Mouse (Mus musculus) stomach, embryonic 14.5 days (tissue): ENCODE measurements around the gene Pdxdc1. TPM values are rescaled to one million over a fixed set of nuclear protein-coding genes. Genes with fewer than 3 reads are reported as not detected.

Experiments used
- ATAC-seq: fragments of 200-750 bp; cut with Nextera tagmentation; 2 replicates; pipeline ENCODE4 v1.8.0; 2017; ENCODE audit warnings: low read depth, moderate TSS enrichment; ENCODE audit not compliant: insufficient number of reproducible peaks, insufficient read depth, low FRiP score
- H3K27ac ChIP-seq: fragments of 300-500 bp; sonication (generic); 2 replicates; pipeline ENCODE4 v1.5.1; 2014; ENCODE audit warnings: mild to moderate bottlenecking, low read length, moderate library complexity, mixed read lengths
- H3K27me3 ChIP-seq: fragments of 300-500 bp; sonication (generic); 2 replicates; pipeline ENCODE4 v1.6.1; 2014; ENCODE audit warnings: low read length, control low read depth, mixed read lengths; ENCODE audit not compliant: control insufficient read depth, insufficient read depth
- H3K36me3 ChIP-seq: fragments of 300-500 bp; sonication (generic); 2 replicates; pipeline ENCODE4 v1.6.1; 2014; ENCODE audit warnings: mild to moderate bottlenecking, control low read depth, low read length, moderate library complexity, mixed read lengths; ENCODE audit not compliant: control insufficient read depth, insufficient read depth
- H3K4me1 ChIP-seq: fragments of 300-500 bp; sonication (generic); 2 replicates; pipeline ENCODE4 v1.6.1; 2014; ENCODE audit warnings: low read length, control low read depth, mixed read lengths; ENCODE audit not compliant: control insufficient read depth, insufficient read depth
- H3K4me2 ChIP-seq: fragments of 300-500 bp; sonication (generic); replicated peaks from 2 replicates; pipeline ENCODE4 v1.6.1; 2014; ENCODE audit warnings: low read depth, low read length, control low read depth
- H3K4me3 ChIP-seq: fragments of 300-500 bp; sonication (generic); 2 replicates; pipeline ENCODE4 v1.5.1; 2014; ENCODE audit warnings: low read depth, low read length, control low read depth
- H3K9ac ChIP-seq: fragments of 300-500 bp; sonication (generic); replicated peaks from 2 replicates; pipeline ENCODE4 v1.6.1; 2014; ENCODE audit warnings: low read depth, mild to moderate bottlenecking, control low read depth, low read length, moderate library complexity, mixed read lengths
- H3K9me3 ChIP-seq: fragments of 300-500 bp; sonication (generic); 2 replicates; pipeline ENCODE4 v1.6.1; 2016; ENCODE audit warnings: low read depth, low read length, control low read depth; ENCODE audit not compliant: control insufficient read depth
- WGBS: fragments of 180-500 bp; shearing (Covaris S2); extraction: QIAGEN DNeasy Blood & Tissue Kit; methylation state at CpG from one replicate; pipeline ENCODE4 v1.1.7; 2014; 5-methylcytosine and 5-hydroxymethylcytosine counted together
- polyA plus RNA-seq: library from polyadenylated mRNA; unstranded; fragments of >200 nt; fragmentation: Nextera tagmentation; extraction: Ambion mirVana; gene quantifications from 2 replicates; pipeline ENCODE4 v1.2.1, GENCODE M21; 2014

Gene Pdxdc1
- polyA plus RNA-seq, 1 experiment from 2014 or later: 103 TPM

DNA sequence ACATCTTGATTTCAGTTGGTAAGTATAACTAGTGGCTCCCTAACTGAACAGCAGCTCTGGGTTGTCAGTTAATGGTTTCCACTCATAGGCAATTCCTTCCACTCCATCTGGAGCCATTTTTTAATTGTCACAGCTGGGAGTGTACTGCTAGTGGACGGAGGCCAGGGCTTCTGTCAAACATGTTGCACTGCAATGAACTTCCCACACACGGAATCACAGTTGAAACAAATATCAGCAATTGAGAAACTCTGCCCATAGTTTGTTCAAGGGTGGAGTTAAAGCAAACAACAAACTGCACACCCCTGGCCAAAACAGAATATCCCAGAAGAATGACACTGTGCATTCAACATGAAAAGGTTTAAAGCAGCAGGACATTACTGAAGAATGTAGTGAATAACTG is 4.0 kb downstream of the Pdxdc1 start:
- no peaks in the 10 kb centered on the region for H3K36me3 ChIP-seq
- H3K4me1 ChIP-seq: peaks cover 10% of the 10 kb centered on the region
- H3K9ac ChIP-seq: no peak overlapping the region
- H3K27me3 ChIP-seq: no peaks in the 10 kb centered on the region
- no peak overlapping the region for H3K4me3 ChIP-seq
- 50% methylated on average over 2 of the region's 2 CpGs for WGBS
- H3K27ac ChIP-seq: no peak overlapping the region
- H3K9me3 ChIP-seq: no peaks in the 10 kb centered on the region
- ATAC-seq: no peak
- H3K4me2 ChIP-seq: no peak overlapping the region

DNA sequence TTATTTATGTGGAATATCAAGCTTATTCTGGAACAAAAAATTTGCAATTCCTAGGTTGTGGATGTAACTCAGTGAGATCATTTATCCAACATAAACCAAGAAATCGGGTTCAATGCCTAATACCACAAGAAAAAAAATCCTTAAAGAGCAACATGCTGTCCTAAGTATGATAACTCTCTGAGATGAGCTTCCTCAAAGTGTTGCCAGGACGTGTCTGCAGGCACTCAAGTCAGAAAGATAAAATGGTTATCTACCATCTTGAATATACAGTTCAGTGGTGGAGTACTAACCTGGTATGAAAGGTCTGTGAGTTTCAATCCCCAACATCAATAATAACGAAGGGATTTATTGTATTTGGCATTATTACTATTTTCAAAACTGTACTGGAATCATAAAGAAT is 6.6 kb downstream of the Pdxdc1 start:
- Histone ChIP-seq H3K4me2 (no peak overlapping the region), H3K27me3 (no peaks in the 10 kb centered on the region), H3K4me3 (no peak overlapping the region), H3K9me3 (no peaks in the 10 kb centered on the region), H3K27ac (no peak overlapping the region), H3K36me3 (no peaks in the 10 kb centered on the region), H3K9ac (no peak overlapping the region), H3K4me1 (peaks cover 2% of the 10 kb centered on the region; the same call in 1 of the 2 replicates)
- WGBS: 86% methylated on average over 3 of the region's 3 CpGs
- no peak for ATAC-seq

DNA sequence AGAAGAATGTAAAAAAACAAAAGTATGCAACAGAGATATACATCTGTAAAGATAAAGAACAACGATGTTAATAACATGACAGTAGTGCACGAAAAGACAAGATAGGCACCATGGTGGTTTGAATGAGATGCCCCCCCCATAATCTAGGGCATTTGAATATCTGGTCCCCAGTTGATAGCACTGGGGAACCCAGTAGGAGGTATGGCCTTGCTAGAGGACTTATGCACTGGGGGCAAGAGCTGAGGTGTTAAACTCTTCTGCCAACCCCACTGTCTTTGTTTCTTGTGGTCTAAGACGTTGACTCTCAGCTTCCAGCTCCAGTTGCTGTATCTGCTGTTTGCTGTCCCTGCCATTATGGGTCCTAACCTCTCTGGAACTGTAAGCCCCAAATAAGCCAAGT is 7.2 kb downstream of the Pdxdc1 start:
- no peak overlapping the region for H3K9ac ChIP-seq
- H3K27me3 ChIP-seq: no peaks in the 10 kb centered on the region
- H3K36me3 ChIP-seq: no peaks in the 10 kb centered on the region
- WGBS: 84% methylated on average over 3 of the region's 3 CpGs
- no peak overlapping the region for H3K27ac ChIP-seq
- H3K9me3 ChIP-seq: no peaks in the 10 kb centered on the region
- H3K4me1 ChIP-seq: no peaks in the 10 kb centered on the region
- no peak for ATAC-seq
- H3K4me3 ChIP-seq: no peak overlapping the region
- no peak overlapping the region for H3K4me2 ChIP-seq

GRCm38 (mm10) chr16:13894097-13894496 is 8.8 kb downstream of the Pdxdc1 start:
- H3K27me3 ChIP-seq: no peaks in the 10 kb centered on the region
- no peaks in the 10 kb centered on the region for H3K9me3 ChIP-seq
- H3K4me1 ChIP-seq: no peaks in the 10 kb centered on the region
- H3K4me3 ChIP-seq: no peak overlapping the region
- no peak overlapping the region for H3K4me2 ChIP-seq
- no peak overlapping the region for H3K9ac ChIP-seq
- no peak for ATAC-seq
- H3K36me3 ChIP-seq: no peaks in the 10 kb centered on the region
- 57% methylated on average over 2 of the region's 2 CpGs for WGBS
- H3K27ac ChIP-seq: no peak overlapping the region

DNA sequence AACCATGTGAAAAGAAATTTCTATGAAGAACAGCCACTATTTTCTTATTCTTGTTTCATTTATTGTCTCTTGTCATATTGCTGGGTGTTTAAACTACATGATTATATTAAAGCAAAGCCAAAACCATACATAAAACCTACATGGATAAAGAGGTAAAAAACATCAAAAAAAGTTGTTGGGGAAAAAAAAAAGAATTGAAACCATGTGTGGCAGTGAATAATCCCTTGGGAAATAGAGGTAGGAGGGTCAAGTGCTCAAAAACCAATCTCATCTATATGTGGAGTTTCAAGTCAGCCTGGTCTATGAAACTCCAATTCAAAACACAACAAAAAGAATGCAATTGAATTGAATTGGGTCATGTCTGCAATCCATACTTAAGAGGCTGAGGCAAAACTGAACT is 10.1 kb downstream of the Pdxdc1 start:
- ATAC-seq: no peak
- H3K9me3 ChIP-seq: no peaks in the 10 kb centered on the region
- H3K27ac ChIP-seq: no peak overlapping the region
- no peak overlapping the region for H3K9ac ChIP-seq
- H3K27me3 ChIP-seq: no peaks in the 10 kb centered on the region
- no peak overlapping the region for H3K4me3 ChIP-seq
- H3K36me3 ChIP-seq: no peaks in the 10 kb centered on the region
- no peak overlapping the region for H3K4me2 ChIP-seq
- H3K4me1 ChIP-seq: no peaks in the 10 kb centered on the region

- H3K9me3 ChIP-seq: no peaks in the 10 kb centered on the region
- no peak for ATAC-seq
- no peaks in the 10 kb centered on the region for H3K36me3 ChIP-seq
- H3K4me3 ChIP-seq: no peak overlapping the region
- 86% methylated on average over 2 of the region's 2 CpGs for WGBS
- H3K9ac ChIP-seq: no peak overlapping the region
- H3K27ac ChIP-seq: no peak overlapping the region
- no peak overlapping the region for H3K4me2 ChIP-seq
- no peaks in the 10 kb centered on the region for H3K27me3 ChIP-seq
- H3K4me1 ChIP-seq: no peaks in the 10 kb centered on the region
Measured at GRCm38 (mm10) chr16:13890449-13890848, 12.5 kb downstream of the Pdxdc1 start.

DNA sequence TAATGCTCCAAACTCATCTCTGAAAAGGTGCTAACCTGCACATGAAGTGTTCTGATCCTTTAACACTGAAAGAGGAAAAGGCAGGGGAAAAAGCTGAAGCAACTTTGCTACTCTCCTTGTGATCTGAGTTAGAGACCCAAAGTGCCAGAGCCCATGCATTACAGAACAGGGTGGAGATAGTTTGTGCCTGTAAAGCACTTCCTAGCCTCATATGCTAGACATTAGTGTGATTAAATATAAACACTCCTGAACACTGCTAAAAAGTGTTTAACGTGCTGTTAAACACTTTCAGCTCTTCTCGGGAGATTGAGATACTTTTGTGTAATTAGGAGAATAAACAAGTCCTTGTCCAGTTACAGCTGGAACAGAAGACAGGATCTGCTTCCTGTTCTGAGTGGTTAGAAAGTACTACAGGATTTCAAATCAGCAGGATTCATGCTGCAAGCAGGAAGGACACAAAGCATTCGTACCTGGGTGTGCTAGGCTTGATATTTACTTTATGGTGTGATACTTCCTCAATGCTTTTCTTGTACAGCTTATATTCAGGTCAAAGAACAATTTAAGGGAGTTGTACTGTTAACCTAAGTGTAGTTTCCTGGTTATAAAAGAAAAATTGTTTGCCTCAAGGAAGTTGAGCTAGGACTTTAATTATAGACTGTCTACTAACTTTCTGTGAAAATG is 19.7 kb downstream of the Pdxdc1 start:
- ATAC-seq: 0 out of 2 replicates have a peak, but pooled peaks have one; percentile 37
- Histone ChIP-seq H3K36me3 (peaks cover 16% of the 10 kb centered on the region; the same call in 1 of the 2 replicates), H3K27ac (peak overlapping the region; percentile 69; the same call in 1 of the 2 replicates), H3K9ac (no peak overlapping the region), H3K27me3 (no peaks in the 10 kb centered on the region), H3K4me1 (peaks cover 10% of the 10 kb centered on the region; the same call in 1 of the 2 replicates), H3K4me3 (no peak overlapping the region), H3K4me2 (no peak overlapping the region), H3K9me3 (no peaks in the 10 kb centered on the region)
- 7% methylated on average over 3 of the region's 3 CpGs for WGBS

GRCm38 (mm10) chr16:13875483-13875882 is 27.4 kb downstream of the Pdxdc1 start:
- no peak for ATAC-seq
- Histone ChIP-seq H3K27me3 (no peaks in the 10 kb centered on the region), H3K36me3 (peaks cover 33% of the 10 kb centered on the region), H3K9ac (no peak overlapping the region), H3K27ac (no peak overlapping the region), H3K4me3 (no peak overlapping the region), H3K4me1 (no peaks in the 10 kb centered on the region), H3K4me2 (no peak overlapping the region), H3K9me3 (no peaks in the 10 kb centered on the region)
- WGBS: 93% methylated on average over 4 of the region's 4 CpGs
